Mouse (Mus musculus) kidney, postnatal 14 days (tissue): ENCODE measurements at regions not wholly inside any gene's neighbourhood (a gene's known extent, or its start where the extent isn't known, plus 50 kb on each side); places are given as distances from the start of the nearest gene placed in this dataset.

Experiments
- DNase-seq: peaks from one replicate; pipeline ENCODE4 v3.0.0; 2022; ENCODE audit warnings: mixed read lengths

GRCm38 (mm10) chr3:144069979-144070540, 135.0 kb downstream of the Lmo4 start:
- DNase-seq: no peak

- no peak for DNase-seq
Measured at GRCm38 (mm10) chr3:144067016-144067415, 138.0 kb downstream of the Lmo4 start.

GRCm38 (mm10) chr3:144058106-144058505, 146.9 kb downstream of the Lmo4 start:
- DNase-seq: no peak

- DNase-seq: no peak
Measured at GRCm38 (mm10) chr3:144050341-144050740, 154.7 kb downstream of the Lmo4 start.

- no peak for DNase-seq
Measured at GRCm38 (mm10) chr3:144049270-144049669, 155.8 kb downstream of the Lmo4 start.

- DNase-seq: no peak
Measured at GRCm38 (mm10) chr3:144044366-144044765, 160.7 kb downstream of the Lmo4 start.

GRCm38 (mm10) chr3:144041788-144042187, 163.2 kb downstream of the Lmo4 start:
- no peak for DNase-seq

GRCm38 (mm10) chr3:144039498-144039897, 165.5 kb downstream of the Lmo4 start:
- DNase-seq: no peak

GRCm38 (mm10) chr3:144029611-144030010, 175.4 kb downstream of the Lmo4 start:
- DNase-seq: no peak

GRCm38 (mm10) chr3:144029121-144029520, 175.9 kb downstream of the Lmo4 start:
- no peak for DNase-seq

- no peak for DNase-seq
Measured at GRCm38 (mm10) chr3:144027134-144027980, 177.7 kb downstream of the Lmo4 start.

GRCm38 (mm10) chr3:144025451-144026125, 179.4 kb downstream of the Lmo4 start:
- DNase-seq: no peak

- no peak for DNase-seq
Measured at GRCm38 (mm10) chr3:144024216-144024615, 180.8 kb downstream of the Lmo4 start.

- DNase-seq: no peak
Measured at GRCm38 (mm10) chr3:144023058-144023457, 182.0 kb downstream of the Lmo4 start.

GRCm38 (mm10) chr3:144021969-144022368, 183.1 kb downstream of the Lmo4 start:
- no peak for DNase-seq

- DNase-seq: no peak
Measured at GRCm38 (mm10) chr3:144020189-144020940, 184.7 kb downstream of the Lmo4 start.

GRCm38 (mm10) chr3:144019293-144019692, 185.7 kb downstream of the Lmo4 start:
- no peak for DNase-seq

GRCm38 (mm10) chr3:144018559-144018958, 186.5 kb downstream of the Lmo4 start:
- DNase-seq: peak; percentile 17

GRCm38 (mm10) chr3:144015236-144015635, 189.8 kb downstream of the Lmo4 start:
- no peak for DNase-seq

GRCm38 (mm10) chr3:144013481-144014125, 191.4 kb downstream of the Lmo4 start:
- DNase-seq: no peak

- no peak for DNase-seq
Measured at GRCm38 (mm10) chr3:144012820-144013219, 192.2 kb downstream of the Lmo4 start.

- no peak for DNase-seq
Measured at GRCm38 (mm10) chr3:144012173-144012572, 192.8 kb downstream of the Lmo4 start.
